Mouse (Mus musculus) erythroblast, embryonic 14.5 days (primary cell): Measurements from ENCODE around the gene Clasp1. TPM values are rescaled to one million over a fixed set of nuclear protein-coding genes. Genes with fewer than 3 reads are reported as not detected.

Experiments used
- H3K27me3 ChIP-seq: 2 replicates; pipeline ENCODE4 v1.6.1; 2012; ENCODE audit warnings: inconsistent platforms; ENCODE audit not compliant: control insufficient read depth
- H3K36me3 ChIP-seq: 2 replicates; pipeline ENCODE4 v1.6.1; 2012; ENCODE audit warnings: mild to moderate bottlenecking, inconsistent platforms; ENCODE audit not compliant: control insufficient read depth
- H3K4me1 ChIP-seq: 2 replicates; pipeline ENCODE4 v1.6.1; 2012; ENCODE audit warnings: inconsistent platforms; ENCODE audit not compliant: control insufficient read depth
- H3K4me3 ChIP-seq: replicated peaks from 2 replicates; pipeline ENCODE3; 2012; ENCODE audit warnings: moderate library complexity, mild to moderate bottlenecking, inconsistent platforms
- H3K9me3 ChIP-seq: 2 replicates; pipeline ENCODE4 v1.6.1; 2012; ENCODE audit warnings: low read length, inconsistent platforms, mixed read lengths; ENCODE audit not compliant: control insufficient read depth
- GATA1 ChIP-seq: IDR thresholded peaks from 2 replicates; pipeline ENCODE4 v1.6.1; 2012; ENCODE audit warnings: low read length, inconsistent platforms, mixed read lengths
- TAL1 ChIP-seq: IDR thresholded peaks from 3 replicates; pipeline ENCODE4 v1.6.1; 2012; ENCODE audit warnings: low read length, inconsistent platforms, mixed read lengths
- polyA plus RNA-seq: library from polyadenylated mRNA; stranded (reverse); fragments of >175 nt; gene quantifications from 2 replicates; pipeline ENCODE4 v1.2.3, GENCODE M21; 2012

Clasp1 gene
- polyA plus RNA-seq, 1 experiment, result 0.44 TPM

GRCm38 (mm10) chr1:118643138-118643979 is 254.5 kb downstream of the Clasp1 start:
- no peak for TF ChIP-seq TAL1
- no peak for TF ChIP-seq GATA1
- no peaks in the 10 kb centered on the region for H3K27me3 ChIP-seq
- H3K4me1 ChIP-seq, result no peaks in the 10 kb centered on the region
- H3K4me3 ChIP-seq, result no peak overlapping the region
- no peaks in the 10 kb centered on the region for H3K9me3 ChIP-seq
- H3K36me3 ChIP-seq, result no peaks in the 10 kb centered on the region

GRCm38 (mm10) chr1:118645701-118646100 is 256.8 kb downstream of the Clasp1 start:
- H3K4me3 ChIP-seq, result no peak overlapping the region
- TF ChIP-seq TAL1, result no peak
- no peak for TF ChIP-seq GATA1
- H3K9me3 ChIP-seq, result no peaks in the 10 kb centered on the region
- H3K36me3 ChIP-seq, result no peaks in the 10 kb centered on the region
- no peaks in the 10 kb centered on the region for H3K4me1 ChIP-seq
- no peaks in the 10 kb centered on the region for H3K27me3 ChIP-seq

- Histone ChIP-seq H3K27me3 (no peaks in the 10 kb centered on the region), H3K4me3 (no peak overlapping the region), H3K9me3 (no peaks in the 10 kb centered on the region), H3K36me3 (no peaks in the 10 kb centered on the region), H3K4me1 (no peaks in the 10 kb centered on the region)
- TF ChIP-seq TAL1, result no peak
- no peak for TF ChIP-seq GATA1
Measured at GRCm38 (mm10) chr1:118648015-118648414, 259.2 kb downstream of the Clasp1 start.

DNA sequence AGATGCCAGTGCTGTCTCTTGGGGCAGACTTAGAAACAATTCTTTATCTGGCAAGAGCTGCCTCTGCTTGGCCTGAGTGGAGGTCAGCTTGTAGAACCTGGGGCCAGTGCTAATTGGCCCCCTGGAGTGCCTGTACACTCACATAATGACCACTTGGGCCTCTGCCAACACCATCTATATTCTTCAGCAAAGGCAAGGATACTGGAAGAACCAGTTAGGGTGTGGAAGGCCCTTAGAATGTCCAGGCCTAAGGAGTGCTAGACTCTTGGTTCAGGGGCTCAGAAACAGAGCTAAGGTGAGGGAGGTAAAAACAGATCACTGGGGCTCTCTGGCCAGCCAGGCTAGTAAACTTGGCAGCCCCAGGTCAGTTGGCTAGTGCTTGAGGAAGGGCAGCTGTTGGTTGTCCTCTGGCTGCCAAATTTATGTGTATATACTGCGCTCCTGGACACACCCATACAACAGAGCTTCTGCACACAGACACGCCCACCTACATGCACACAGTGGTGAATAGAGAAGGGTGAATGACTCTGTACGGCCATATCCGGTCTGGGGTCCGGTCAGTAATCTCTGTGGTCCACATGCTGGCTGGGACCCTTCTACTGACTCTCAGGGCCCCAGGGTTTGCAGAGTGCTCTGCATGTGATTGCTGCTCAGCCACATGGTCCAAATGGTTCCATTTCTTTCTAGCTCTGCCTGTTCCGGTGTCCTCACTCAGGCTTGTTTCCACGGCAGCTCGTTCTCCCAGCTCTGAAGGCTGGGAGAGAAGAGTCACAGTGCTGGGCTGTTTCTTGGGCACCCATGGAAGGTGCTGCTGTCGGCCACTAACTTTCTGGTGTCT is 261.3 kb downstream of the Clasp1 start:
- H3K4me3 ChIP-seq, result no peak overlapping the region

DNA sequence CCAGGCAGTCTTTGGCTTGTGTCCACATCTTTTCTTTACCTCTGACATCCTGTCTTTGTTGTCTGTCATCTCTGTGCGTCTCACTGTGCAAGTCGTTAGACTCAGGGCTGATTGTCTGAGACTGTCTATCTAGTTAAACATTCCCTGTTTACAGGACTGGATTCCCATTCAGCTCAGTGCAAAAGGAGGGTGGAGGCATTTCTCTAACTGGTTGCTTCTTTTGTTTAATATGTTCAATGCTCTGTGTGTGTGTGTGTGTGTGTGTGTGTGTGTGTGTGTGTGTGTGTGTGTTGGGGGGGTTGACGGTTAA is 261.9 kb downstream of the Clasp1 start:
- H3K9me3 ChIP-seq, result no peaks in the 10 kb centered on the region
- TF ChIP-seq GATA1 (no peak), TAL1 (no peak)
- H3K4me3 ChIP-seq, result no peak overlapping the region

More for the DNA sequence above, 261.3 kb downstream of the Clasp1 start:
- no peaks in the 10 kb centered on the region for H3K27me3 ChIP-seq
- no peaks in the 10 kb centered on the region for H3K4me1 ChIP-seq
- no peak for TF ChIP-seq GATA1
- TF ChIP-seq TAL1, result no peak
- no peaks in the 10 kb centered on the region for H3K9me3 ChIP-seq
- no peaks in the 10 kb centered on the region for H3K36me3 ChIP-seq

DNA sequence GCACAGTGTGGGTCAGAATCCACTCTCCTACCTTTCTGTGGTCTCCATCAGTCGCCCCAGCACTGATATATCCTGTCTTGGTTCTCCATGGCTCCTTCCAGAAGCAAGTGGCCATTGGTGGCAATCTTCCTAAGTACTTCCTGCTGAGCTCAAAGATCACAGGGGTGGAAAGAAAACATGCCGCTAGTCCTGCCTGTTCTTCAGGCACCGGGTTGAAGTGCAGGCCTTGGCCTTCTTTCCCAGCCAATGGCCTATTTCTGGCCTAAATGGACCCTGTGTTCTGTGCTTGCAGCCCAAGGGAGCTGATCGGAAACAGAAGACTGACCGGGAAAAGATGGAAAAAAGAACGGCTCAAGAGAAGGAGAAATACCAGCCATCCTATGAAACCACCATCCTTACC is 269.9 kb downstream of the Clasp1 start:
- Histone ChIP-seq H3K4me3 (no peak overlapping the region), H3K9me3 (no peaks in the 10 kb centered on the region), H3K4me1 (no peaks in the 10 kb centered on the region), H3K27me3 (no peaks in the 10 kb centered on the region), H3K36me3 (no peaks in the 10 kb centered on the region; the same call in 1 of the 2 replicates)
- TF ChIP-seq GATA1, result no peak
- no peak for TF ChIP-seq TAL1

More for the DNA sequence above, 261.9 kb downstream of the Clasp1 start:
- Histone ChIP-seq H3K27me3 (no peaks in the 10 kb centered on the region), H3K36me3 (no peaks in the 10 kb centered on the region), H3K4me1 (no peaks in the 10 kb centered on the region)

DNA sequence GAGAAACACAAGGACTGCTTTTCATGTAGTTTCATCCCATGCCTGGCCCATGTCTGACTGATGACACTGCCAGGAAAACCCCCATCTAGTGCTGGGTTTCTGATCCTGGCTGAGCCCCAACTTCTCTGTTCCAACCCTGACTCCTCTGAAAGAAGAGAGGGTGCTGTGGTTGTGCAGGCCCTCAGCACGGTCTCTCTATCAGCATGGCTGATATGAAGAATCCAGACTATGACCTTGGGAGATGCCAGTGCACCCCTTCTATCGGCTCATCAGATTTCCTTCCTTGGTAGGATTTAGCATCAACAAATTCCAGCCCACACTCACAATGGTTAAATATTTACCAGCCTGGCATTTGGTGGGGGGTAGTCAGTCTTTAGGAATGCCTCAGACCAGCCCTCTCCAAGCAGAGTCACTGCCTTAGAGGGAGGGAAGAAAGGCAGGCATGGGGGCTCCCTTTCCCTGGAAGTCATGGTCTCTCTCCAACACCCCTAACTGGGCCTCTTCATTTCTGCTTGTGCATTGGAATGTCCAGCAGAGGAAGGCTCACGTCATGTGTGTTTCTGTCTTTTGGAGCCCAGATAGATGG is 272.1 kb downstream of the Clasp1 start:
- no peak for TF ChIP-seq GATA1
- TF ChIP-seq TAL1, result no peak
- no peaks in the 10 kb centered on the region for H3K9me3 ChIP-seq

More for the DNA sequence above, 272.1 kb downstream of the Clasp1 start:
- Histone ChIP-seq H3K4me3 (no peak overlapping the region), H3K27me3 (no peaks in the 10 kb centered on the region), H3K4me1 (no peaks in the 10 kb centered on the region), H3K36me3 (no peaks in the 10 kb centered on the region; the same call in 1 of the 2 replicates)

Other genes starting within 250 kb of the Clasp1 start
- not detected in 2 replicates for gene Gm29106, start 212.5 kb upstream of the Clasp1 start, polyA plus RNA-seq
- gene Tsn, start 77.3 kb upstream of the Clasp1 start, polyA plus RNA-seq, result 0.57 and 1.0 TPM in 2 replicates
- gene Nifk, start 67.2 kb upstream of the Clasp1 start, polyA plus RNA-seq, result 0.15 and 0.44 TPM in 2 replicates
- not detected in 2 replicates for gene Tfcp2l1, start 238.9 kb downstream of the Clasp1 start, polyA plus RNA-seq